Mouse (Mus musculus): ENCODE data around the gene Rora. TPM values are rescaled to one million over a fixed set of nuclear protein-coding genes. Genes with fewer than 3 reads are reported as not detected.

The Rora gene
- polyA plus RNA-seq, 1 experiment: 5.0 TPM

GRCm38 (mm10) chr9:69319913-69320634, 666.5 kb downstream of the Rora start:
- TF ChIP-seq CTCF (IDR thresholded peaks at IDR 0.05; ENCODE audit: low read depth, low read length): no peak
- TF ChIP-seq POLR2A (IDR thresholded peaks at IDR 0.05; ENCODE audit: borderline replicate concordance, low read depth, low read length): no peak
- Histone ChIP-seq H3K27ac (ENCODE audit: insufficient read depth, low read depth, low read length) (no peak overlapping the region), H3K4me3 (ENCODE audit: insufficient read depth, low read length) (no peak overlapping the region), H3K4me1 (ENCODE audit: control insufficient read depth, insufficient read depth, low read length) (no peaks in the 10 kb centered on the region)

- Histone ChIP-seq H3K4me1 (ENCODE audit: control insufficient read depth, insufficient read depth, low read length) (no peaks in the 10 kb centered on the region), H3K27ac (ENCODE audit: insufficient read depth, low read depth, low read length) (no peak overlapping the region), H3K4me3 (ENCODE audit: insufficient read depth, low read length) (no peak overlapping the region)
- TF ChIP-seq CTCF (IDR thresholded peaks at IDR 0.05; ENCODE audit: low read depth, low read length): no peak
Measured at GRCm38 (mm10) chr9:69320635-69321027, 667.0 kb downstream of the Rora start.

- Histone ChIP-seq H3K4me1 (ENCODE audit: control insufficient read depth, insufficient read depth, low read length) (no peaks in the 10 kb centered on the region), H3K27ac (ENCODE audit: insufficient read depth, low read depth, low read length) (no peak overlapping the region), H3K4me3 (ENCODE audit: insufficient read depth, low read length) (no peak overlapping the region)
- TF ChIP-seq POLR2A (IDR thresholded peaks at IDR 0.05; ENCODE audit: borderline replicate concordance, low read depth, low read length) (no peak), CTCF (IDR thresholded peaks at IDR 0.05; ENCODE audit: low read depth, low read length) (no peak)
Measured at GRCm38 (mm10) chr9:69321956-69322355, 668.4 kb downstream of the Rora start.

GRCm38 (mm10) chr9:69323831-69324230, 670.2 kb downstream of the Rora start:
- H3K27ac ChIP-seq (ENCODE audit: insufficient read depth, low read depth, low read length): no peak overlapping the region
- no peak overlapping the region for H3K4me3 ChIP-seq (ENCODE audit: insufficient read depth, low read length)
- no peaks in the 10 kb centered on the region for H3K4me1 ChIP-seq (ENCODE audit: control insufficient read depth, insufficient read depth, low read length)
- TF ChIP-seq POLR2A (IDR thresholded peaks at IDR 0.05; ENCODE audit: borderline replicate concordance, low read depth, low read length) (no peak), CTCF (IDR thresholded peaks at IDR 0.05; ENCODE audit: low read depth, low read length) (no peak)

GRCm38 (mm10) chr9:69327077-69327476, 673.5 kb downstream of the Rora start:
- Histone ChIP-seq H3K27ac (ENCODE audit: insufficient read depth, low read depth, low read length) (no peak overlapping the region), H3K4me1 (ENCODE audit: control insufficient read depth, insufficient read depth, low read length) (no peaks in the 10 kb centered on the region), H3K4me3 (ENCODE audit: insufficient read depth, low read length) (no peak overlapping the region)
- TF ChIP-seq POLR2A (IDR thresholded peaks at IDR 0.05; ENCODE audit: borderline replicate concordance, low read depth, low read length) (no peak), CTCF (IDR thresholded peaks at IDR 0.05; ENCODE audit: low read depth, low read length) (no peak)

GRCm38 (mm10) chr9:69327591-69327990, 674.0 kb downstream of the Rora start:
- H3K4me1 ChIP-seq (ENCODE audit: control insufficient read depth, insufficient read depth, low read length): no peaks in the 10 kb centered on the region
- TF ChIP-seq CTCF (IDR thresholded peaks at IDR 0.05; ENCODE audit: low read depth, low read length): no peak
- no peak for TF ChIP-seq POLR2A (IDR thresholded peaks at IDR 0.05; ENCODE audit: borderline replicate concordance, low read depth, low read length)
- no peak overlapping the region for H3K4me3 ChIP-seq (ENCODE audit: insufficient read depth, low read length)
- no peak overlapping the region for H3K27ac ChIP-seq (ENCODE audit: insufficient read depth, low read depth, low read length)

GRCm38 (mm10) chr9:69331790-69332189, 678.2 kb downstream of the Rora start:
- Histone ChIP-seq H3K27ac (ENCODE audit: insufficient read depth, low read depth, low read length) (no peak overlapping the region), H3K4me3 (ENCODE audit: insufficient read depth, low read length) (no peak overlapping the region), H3K4me1 (ENCODE audit: control insufficient read depth, insufficient read depth, low read length) (peaks cover 3% of the 10 kb centered on the region)
- TF ChIP-seq CTCF (IDR thresholded peaks at IDR 0.05; ENCODE audit: low read depth, low read length) (no peak), POLR2A (IDR thresholded peaks at IDR 0.05; ENCODE audit: borderline replicate concordance, low read depth, low read length) (no peak)

GRCm38 (mm10) chr9:69332802-69333568, 679.4 kb downstream of the Rora start:
- Histone ChIP-seq H3K27ac (ENCODE audit: insufficient read depth, low read depth, low read length) (no peak overlapping the region), H3K4me1 (ENCODE audit: control insufficient read depth, insufficient read depth, low read length) (peaks cover 8% of the 10 kb centered on the region), H3K4me3 (ENCODE audit: insufficient read depth, low read length) (no peak overlapping the region)
- TF ChIP-seq CTCF (IDR thresholded peaks at IDR 0.05; ENCODE audit: low read depth, low read length) (no peak), POLR2A (IDR thresholded peaks at IDR 0.05; ENCODE audit: borderline replicate concordance, low read depth, low read length) (no peak)

GRCm38 (mm10) chr9:69333654-69334053, 680.1 kb downstream of the Rora start:
- Histone ChIP-seq H3K4me3 (ENCODE audit: insufficient read depth, low read length) (no peak overlapping the region), H3K4me1 (ENCODE audit: control insufficient read depth, insufficient read depth, low read length) (peaks cover 10% of the 10 kb centered on the region), H3K27ac (ENCODE audit: insufficient read depth, low read depth, low read length) (no peak overlapping the region)
- TF ChIP-seq CTCF (IDR thresholded peaks at IDR 0.05; ENCODE audit: low read depth, low read length) (no peak), POLR2A (IDR thresholded peaks at IDR 0.05; ENCODE audit: borderline replicate concordance, low read depth, low read length) (no peak)

- TF ChIP-seq CTCF (IDR thresholded peaks at IDR 0.05; ENCODE audit: low read depth, low read length) (no peak), POLR2A (IDR thresholded peaks at IDR 0.05; ENCODE audit: borderline replicate concordance, low read depth, low read length) (no peak)
- Histone ChIP-seq H3K27ac (ENCODE audit: insufficient read depth, low read depth, low read length) (no peak overlapping the region), H3K4me3 (ENCODE audit: insufficient read depth, low read length) (no peak overlapping the region), H3K4me1 (ENCODE audit: control insufficient read depth, insufficient read depth, low read length) (peaks cover 10% of the 10 kb centered on the region)
Measured at GRCm38 (mm10) chr9:69334106-69334505, 680.5 kb downstream of the Rora start.
